Mouse (Mus musculus): ENCODE data around the gene Hba-a2.

The Hba-a2 gene

GRCm38 (mm10) chr11:32320507-32321195 is 24.4 kb downstream of the Hba-a2 start:
- DNase-seq = no peak

GRCm38 (mm10) chr11:32321196-32321565 is 24.9 kb downstream of the Hba-a2 start:
- peak; percentile 80 to 82 for DNase-seq

- DNase-seq = peak; percentile 95 to 97
Measured at GRCm38 (mm10) chr11:32324609-32325008, 28.3 kb downstream of the Hba-a2 start.

- DNase-seq = peak in 1 of 2 experiments; percentile 61
Measured at GRCm38 (mm10) chr11:32331075-32331474, 34.8 kb downstream of the Hba-a2 start.

GRCm38 (mm10) chr11:32331861-32332260 is 35.6 kb downstream of the Hba-a2 start:
- DNase-seq = peak in 1 of 2 experiments; percentile 51

GRCm38 (mm10) chr11:32333235-32333634 is 36.9 kb downstream of the Hba-a2 start:
- no peak for DNase-seq

- DNase-seq = no peak
Measured at GRCm38 (mm10) chr11:32336435-32336907, 40.2 kb downstream of the Hba-a2 start.

- no peak for DNase-seq
Measured at GRCm38 (mm10) chr11:32339131-32339531, 42.8 kb downstream of the Hba-a2 start.

- peak; percentile 67 to 75 for DNase-seq
Measured at GRCm38 (mm10) chr11:32340476-32341473, 44.5 kb downstream of the Hba-a2 start.

GRCm38 (mm10) chr11:32342770-32343191 is 46.5 kb downstream of the Hba-a2 start:
- peak; percentile 71 to 78 for DNase-seq

GRCm38 (mm10) chr11:32343350-32343749 is 47.1 kb downstream of the Hba-a2 start:
- DNase-seq = no peak

GRCm38 (mm10) chr11:32345504-32346297 is 49.4 kb downstream of the Hba-a2 start:
- DNase-seq = no peak

All from cerebellum, postnatal 10 days (tissue).